Mouse (Mus musculus) layer of hippocampus, postnatal 14 days (tissue): ENCODE measurements around the gene Tmem256. TPM values are rescaled to one million over a fixed set of nuclear protein-coding genes. Genes with fewer than 3 reads are reported as not detected.

ENCODE experiments used
- DNase-seq, 2 experiments: peaks; one replicate each; pipeline ENCODE4 v3.0.0; 2021 to 2022; ENCODE audit warnings: low spot score in 2 of 2, mixed read lengths in 1 of 2
- microRNA-seq, 2 experiments: library from miRNA; unstranded; fragments of <30 nt; microRNA quantifications; one replicate each; pipeline ENCODE4 v1.2.0; 2021
- total RNA-seq, 2 experiments: library from RNA; stranded (reverse); gene quantifications; 2 replicates each; pipeline ENCODE4 v1.2.3; 2021

Tmem256 gene
- total RNA-seq, 2 experiments from 2014 or later: 150 to 162 TPM

DNA sequence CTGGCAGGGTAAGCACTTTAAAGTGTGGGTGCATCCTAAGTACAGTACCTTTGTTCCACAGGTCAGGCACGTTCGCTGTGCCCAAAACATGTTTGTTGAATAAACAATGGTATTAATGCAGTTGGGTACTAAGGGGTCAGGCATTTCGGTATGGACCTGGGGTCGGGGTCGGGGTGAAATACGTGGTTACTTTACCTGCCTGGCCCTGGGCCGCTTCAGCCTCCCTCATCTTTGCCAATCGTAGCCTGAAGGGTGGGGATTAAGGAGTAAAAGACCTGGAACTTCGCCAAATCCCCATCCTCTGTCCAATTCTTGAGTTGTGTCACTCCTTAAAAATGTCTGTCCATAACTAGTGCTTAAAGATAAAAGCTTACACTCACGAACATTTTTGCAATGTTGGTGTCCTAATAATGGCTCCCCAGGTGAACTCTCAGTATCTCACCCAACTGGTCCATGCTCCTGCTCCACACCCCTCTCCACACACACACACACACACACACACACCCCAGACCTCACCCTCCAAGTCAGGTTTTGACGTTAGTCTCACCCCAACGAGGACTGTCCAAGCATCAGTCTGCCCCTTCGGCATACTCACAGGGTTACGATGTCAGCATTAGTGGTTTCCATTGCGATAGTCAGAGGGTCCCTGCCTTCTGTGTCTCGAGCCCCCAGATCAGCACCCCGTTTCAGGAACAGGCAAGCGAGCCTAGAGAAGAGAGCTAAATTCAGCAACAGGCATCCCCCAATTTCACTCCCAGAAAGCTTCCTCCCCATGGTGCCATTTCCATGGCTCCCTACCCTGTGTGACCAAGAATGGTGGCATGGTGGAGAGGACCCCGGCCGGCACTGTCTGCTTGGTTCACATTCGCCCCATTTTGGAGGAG, 43.7 kb downstream of the Tmem256 start:
- no peak for DNase-seq

DNA sequence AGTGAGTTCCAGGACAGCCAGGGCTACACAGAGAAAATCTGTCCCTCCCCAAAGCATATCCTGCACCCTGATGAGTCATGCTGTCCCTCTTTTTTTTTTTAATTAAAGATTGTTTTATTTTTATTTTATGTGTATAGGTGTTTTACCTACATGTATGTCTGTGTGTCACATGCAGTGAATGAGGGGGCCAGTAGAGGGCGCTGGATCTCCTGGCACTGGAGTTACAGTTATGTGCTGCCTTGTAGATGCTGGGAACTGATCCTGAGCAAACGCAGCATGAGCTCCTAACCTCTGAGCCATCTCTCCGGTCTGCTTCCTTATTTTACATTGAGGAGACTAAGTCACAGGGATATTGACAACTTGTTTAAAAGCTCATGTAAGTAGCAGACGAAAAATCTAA, 44.8 kb downstream of the Tmem256 start:
- no peak for DNase-seq

DNA sequence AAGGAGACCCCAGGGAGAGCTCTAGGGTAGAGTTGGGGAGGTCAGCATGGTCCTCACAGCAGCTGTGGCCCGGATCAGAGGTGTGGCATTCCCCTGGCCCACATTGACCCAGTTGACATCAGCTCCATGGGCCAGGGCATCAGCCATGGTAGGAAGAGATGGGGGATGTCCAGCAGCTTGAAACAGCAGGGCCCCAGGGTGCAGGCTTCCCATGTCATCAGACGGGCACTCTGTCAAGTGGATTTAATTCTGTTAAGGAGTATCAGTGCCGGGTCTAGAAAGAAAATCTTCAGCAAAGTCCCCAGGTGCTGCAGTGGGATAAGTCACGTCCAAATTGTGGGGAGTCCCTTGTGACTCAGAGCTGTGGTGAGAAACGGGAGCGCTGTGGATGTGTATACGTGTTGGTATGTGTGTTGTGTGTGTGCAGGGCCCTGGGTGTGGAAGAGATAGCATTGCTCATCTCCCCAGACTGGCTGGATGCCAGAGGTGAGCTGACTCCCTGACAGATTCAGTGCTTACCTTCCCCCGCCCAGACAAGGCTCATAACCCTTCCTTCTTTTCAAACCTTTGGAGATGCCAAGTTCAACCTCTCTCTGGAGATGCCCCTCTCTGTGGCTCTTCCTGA, 45.3 kb downstream of the Tmem256 start:
- no peak for DNase-seq

DNA sequence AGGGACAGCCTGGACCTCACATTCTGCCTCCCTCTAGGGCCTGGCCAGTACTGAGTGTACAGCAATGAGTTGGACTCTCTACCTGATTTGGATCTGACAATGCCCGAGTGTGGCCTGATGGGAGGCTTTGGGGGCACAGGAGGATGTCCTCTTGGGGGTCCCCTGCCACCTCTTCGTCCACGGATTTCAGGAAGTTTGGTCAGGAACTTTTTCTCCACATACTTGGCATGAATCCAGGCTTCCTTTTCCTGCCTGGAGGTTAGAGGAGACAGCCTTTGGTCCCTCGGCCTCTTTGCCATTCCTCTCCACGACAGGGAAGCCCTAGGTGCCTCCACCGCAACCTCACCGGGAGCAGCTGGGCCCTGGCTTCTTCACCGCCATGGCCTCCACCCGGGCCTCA, 45.9 kb downstream of the Tmem256 start:
- DNase-seq: no peak

DNA sequence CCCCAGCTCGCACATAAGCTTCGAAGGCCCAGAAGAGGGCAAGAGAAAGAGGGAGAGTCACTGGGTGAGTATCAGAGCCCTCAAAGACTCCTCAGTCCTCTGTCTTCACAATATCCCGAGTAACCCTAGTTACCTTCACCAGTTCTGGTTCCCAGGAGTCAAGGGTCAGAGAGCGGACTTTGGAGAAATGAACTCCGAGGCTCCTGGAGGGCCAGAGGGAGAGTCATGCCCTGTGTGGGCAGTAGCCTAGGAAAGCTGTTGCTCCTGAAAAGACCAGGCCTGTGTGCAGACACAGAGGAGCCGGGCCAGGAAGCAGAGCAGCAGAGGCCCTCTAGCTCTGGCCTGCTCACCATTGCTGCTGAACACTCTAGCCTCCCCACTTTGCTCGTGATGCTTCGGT, 46.3 kb downstream of the Tmem256 start:
- no peak for DNase-seq

DNA sequence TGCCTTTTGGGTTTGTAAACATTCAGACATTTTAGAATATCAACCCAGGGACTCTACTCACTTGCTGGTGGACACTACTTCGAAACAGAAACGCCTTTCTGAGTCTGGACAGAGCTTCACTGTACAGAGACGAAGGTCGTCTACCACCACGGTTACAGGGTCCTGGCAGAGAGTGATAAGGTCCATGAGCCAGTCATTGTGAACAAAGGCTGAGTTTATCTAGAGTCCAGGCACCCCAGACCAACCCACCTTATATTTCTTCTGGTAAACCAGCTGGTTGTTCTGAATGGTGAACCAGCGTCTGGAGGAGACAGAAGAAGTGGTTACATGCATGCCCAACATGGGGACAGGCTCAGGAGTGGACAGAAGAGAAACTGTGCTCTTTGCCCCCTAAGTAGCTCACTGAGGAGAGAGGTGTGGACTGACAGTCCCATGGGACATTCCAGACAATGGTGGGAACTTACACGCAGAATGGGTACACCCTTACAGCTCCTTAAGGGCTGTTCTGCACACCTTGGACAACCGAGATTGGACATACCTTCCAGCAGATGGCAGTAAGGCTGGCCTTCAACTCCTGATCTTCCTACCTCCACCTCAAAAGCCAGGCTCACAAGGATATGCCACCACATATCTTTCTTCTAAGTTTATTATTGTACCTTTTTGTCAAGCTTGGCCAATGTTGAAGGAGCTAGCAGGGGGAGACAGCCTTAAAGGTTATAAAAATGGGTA, 48.8 kb downstream of the Tmem256 start:
- DNase-seq: no peak

Small RNA genes within 50 kb of the gene (microRNA-seq; reads per million reads assigned to microRNA genes)
- gene Mir6924: 0 reads per million in 2 experiments

Other genes starting within 250 kb of the Tmem256 start
- 100 to 1,000 TPM; 513 to 551 TPM for gene Atp1b2, start 232.6 kb upstream of the Tmem256 start, total RNA-seq
- not detected for gene Shbg, start 220.6 kb upstream of the Tmem256 start, total RNA-seq
- 10 to 100 TPM; 16.1 to 19.8 TPM for gene Sat2, start 216.5 kb upstream of the Tmem256 start, total RNA-seq
- gene Fxr2, start 205.5 kb upstream of the Tmem256 start, total RNA-seq: 100 to 1,000 TPM; 105 to 106 TPM
- under 1 TPM in 1 of 2 experiments, not detected in 1; 0.48 TPM for gene Sox15, start 183.2 kb upstream of the Tmem256 start, total RNA-seq
- gene Mpdu1, start 175.9 kb upstream of the Tmem256 start, total RNA-seq: 10 to 100 TPM; 73.3 to 82.4 TPM
- gene Cd68, start 172.4 kb upstream of the Tmem256 start, total RNA-seq: 10 to 100 TPM; 13.1 to 18.5 TPM
- 100 to 1,000 TPM; 409 to 418 TPM for gene Eif4a1, start 166.1 kb upstream of the Tmem256 start, total RNA-seq
- gene Senp3, start 156.4 kb upstream of the Tmem256 start, total RNA-seq: 10 to 100 TPM; 84.3 to 88.5 TPM
- gene Tnfsf13, start 152.7 kb upstream of the Tmem256 start, total RNA-seq: 1 to 10 TPM in 1 of 2 experiments, under 1 TPM in 1; 0.88 to 1.1 TPM
- gene Tnfsf12, start 142.7 kb upstream of the Tmem256 start, total RNA-seq: 1 to 10 TPM; 5.8 to 6.5 TPM
- gene Tnfsfm13, start 142.4 kb upstream of the Tmem256 start, total RNA-seq: 1 to 10 TPM in 1 of 2 experiments, under 1 TPM in 1; 0.45 to 1.0 TPM
- gene Polr2a, start 79.9 kb upstream of the Tmem256 start, total RNA-seq: 10 to 100 TPM; 62.8 to 68.5 TPM
- under 1 TPM in 1 of 2 experiments, not detected in 1; 0.21 TPM for gene Slc35g3, start 76.5 kb upstream of the Tmem256 start, total RNA-seq
- 10 to 100 TPM; 82.0 to 83.5 TPM for gene Zbtb4, start 72.6 kb upstream of the Tmem256 start, total RNA-seq
- 1 to 10 TPM; 1.0 to 1.1 TPM for gene Chrnb1, start 42.6 kb upstream of the Tmem256 start, total RNA-seq
- 10 to 100 TPM; 22.8 to 23.7 TPM for gene Fgf11, start 36.7 kb upstream of the Tmem256 start, total RNA-seq
- gene Tmem102, start 32.9 kb upstream of the Tmem256 start, total RNA-seq: not detected
- gene Gm39566, start 23.2 kb upstream of the Tmem256 start, total RNA-seq: not detected
- not detected for gene Spem2, start 20.0 kb upstream of the Tmem256 start, total RNA-seq
- gene Spem1, start 16.3 kb upstream of the Tmem256 start, total RNA-seq: under 1 TPM; 0.50 to 0.74 TPM
- 100 to 1,000 TPM; 220 to 226 TPM for gene Nlgn2, start 730 bp upstream of the Tmem256 start, total RNA-seq
- 10 to 100 TPM; 22.0 to 23.3 TPM for gene Plscr3, start 7.9 kb downstream of the Tmem256 start, total RNA-seq
- not detected for gene Tnk1, start 20.2 kb downstream of the Tmem256 start, total RNA-seq
- not detected for gene Tmem95, start 39.5 kb downstream of the Tmem256 start, total RNA-seq
- gene Kctd11, start 42.9 kb downstream of the Tmem256 start, total RNA-seq: 1 to 10 TPM; 1.1 to 1.2 TPM
- gene Acap1, start 57.0 kb downstream of the Tmem256 start, total RNA-seq: under 1 TPM in 1 of 2 experiments, not detected in 1; 0.30 TPM
- 1 to 10 TPM; 1.5 to 2.1 TPM for gene 2810408A11Rik, start 62.5 kb downstream of the Tmem256 start, total RNA-seq
- 100 to 1,000 TPM; 108 to 124 TPM for gene Neurl4, start 62.6 kb downstream of the Tmem256 start, total RNA-seq
- gene Gps2, start 75.4 kb downstream of the Tmem256 start, total RNA-seq: 10 to 100 TPM; 28.5 to 29.3 TPM
- 100 to 1,000 TPM; 446 to 451 TPM for gene Eif5a, start 83.4 kb downstream of the Tmem256 start, total RNA-seq
- 1 to 10 TPM; 8.3 to 9.7 TPM for gene Ybx2, start 97.3 kb downstream of the Tmem256 start, total RNA-seq
- gene Slc2a4, start 109.7 kb downstream of the Tmem256 start, total RNA-seq: 1 to 10 TPM; 1.8 to 3.6 TPM
- not detected for gene Cldn7, start 126.3 kb downstream of the Tmem256 start, total RNA-seq
- gene Ctdnep1, start 142.6 kb downstream of the Tmem256 start, total RNA-seq: 100 to 1,000 TPM; 108 to 115 TPM
- 10 to 100 TPM; 88.5 to 93.9 TPM for gene Elp5, start 144.0 kb downstream of the Tmem256 start, total RNA-seq
- 100 to 1,000 TPM; 221 to 251 TPM for gene Gabarap, start 152.6 kb downstream of the Tmem256 start, total RNA-seq
- 10 to 100 TPM; 38.0 to 40.0 TPM for gene Phf23, start 157.3 kb downstream of the Tmem256 start, total RNA-seq
- 10 to 100 TPM; 29.3 to 29.7 TPM for gene Dvl2, start 162.1 kb downstream of the Tmem256 start, total RNA-seq
- 10 to 100 TPM; 62.3 to 69.2 TPM for gene Acadvl, start 176.9 kb downstream of the Tmem256 start, total RNA-seq
- 100 to 1,000 TPM; 845 to 900 TPM for gene Dlg4, start 178.4 kb downstream of the Tmem256 start, total RNA-seq
- 1 to 10 TPM in 1 of 2 experiments, under 1 TPM in 1; 0.88 to 1.0 TPM for gene Asgr1, start 215.6 kb downstream of the Tmem256 start, total RNA-seq